Mouse (Mus musculus) hindbrain, embryonic 10.5 days (tissue): ENCODE data around the gene Hook2. TPM values are rescaled to one million over a fixed set of nuclear protein-coding genes. Genes with fewer than 3 reads are reported as not detected.

ENCODE experiments used
- DNase-seq: peaks from one replicate; pipeline ENCODE4 v3.0.0-alpha.2; 2017; ENCODE audit warnings: low spot score
- H3K27ac ChIP-seq: fragments of 300-500 bp; sonication (generic); 2 replicates; pipeline ENCODE4 v1.5.1; 2016; ENCODE audit warnings: mild to moderate bottlenecking, moderate library complexity
- H3K27me3 ChIP-seq: fragments of 300-500 bp; sonication (generic); 2 replicates; pipeline ENCODE4 v1.6.1; 2016; ENCODE audit warnings: mild to moderate bottlenecking; ENCODE audit not compliant: poor library complexity, insufficient read depth, severe bottlenecking
- H3K36me3 ChIP-seq: fragments of 300-500 bp; sonication (generic); 2 replicates; pipeline ENCODE4 v1.6.1; 2016; ENCODE audit warnings: mild to moderate bottlenecking, moderate library complexity
- H3K4me1 ChIP-seq: fragments of 300-500 bp; sonication (generic); replicated peaks from 2 replicates; pipeline ENCODE4 v1.6.1; 2016; ENCODE audit warnings: mild to moderate bottlenecking
- H3K4me3 ChIP-seq: fragments of 300-500 bp; sonication (generic); 2 replicates; pipeline ENCODE4 v1.5.1; 2016; ENCODE audit warnings: mild to moderate bottlenecking, moderate library complexity
- H3K9me3 ChIP-seq: fragments of 300-500 bp; sonication (generic); 2 replicates; pipeline ENCODE4 v1.6.1; 2016; ENCODE audit warnings: mild to moderate bottlenecking, moderate library complexity
- WGBS: fragments of 180-500 bp; shearing (Covaris S2); methylation state at CpG from one replicate; pipeline ENCODE4 v1.1.7; 2016; 5-methylcytosine and 5-hydroxymethylcytosine counted together
- polyA plus RNA-seq: library from polyadenylated mRNA; unstranded; fragments of >200 nt; fragmentation: Nextera tagmentation; extraction: Ambion mirVana; gene quantifications from 2 replicates; pipeline ENCODE4 v1.2.1, GENCODE M21; 2016

Gene Hook2
- polyA plus RNA-seq = 14.5 and 16.8 TPM in 2 replicates

- peak within 1 kb of the TSS; percentile 89 for H3K27ac ChIP-seq
- WGBS = under 1% methylated on average over 28 of the region's 28 CpGs
- H3K4me3 ChIP-seq = peak within 1 kb of the TSS; percentile 66
- no peaks in the 10 kb centered on the region for H3K9me3 ChIP-seq
- peak; percentile 98 for DNase-seq
- peaks cover 37% of the 10 kb centered on the region for H3K4me1 ChIP-seq
- H3K36me3 ChIP-seq = no peaks in the 10 kb centered on the region
- H3K27me3 ChIP-seq = peaks cover 61% of the 10 kb centered on the region
Measured at GRCm38 (mm10) chr8:84990349-84990748, at the start of gene Hook2. Gene Hook2, plus strand, starts transcription at chr8:84990603.

- DNase-seq = no peak
- Histone ChIP-seq H3K4me1 (peaks cover 32% of the 10 kb centered on the region), H3K27ac (no peak overlapping the region), H3K36me3 (no peaks in the 10 kb centered on the region), H3K27me3 (peaks cover 79% of the 10 kb centered on the region), H3K9me3 (no peaks in the 10 kb centered on the region), H3K4me3 (no peak overlapping the region)
- WGBS = 23% methylated on average over 4 of the region's 4 CpGs
Measured at GRCm38 (mm10) chr8:84943699-84944098, 46.7 kb upstream of the Hook2 start.

- 3% methylated on average over 26 of the region's 26 CpGs for WGBS
- no peaks in the 10 kb centered on the region for H3K9me3 ChIP-seq
- peaks cover 32% of the 10 kb centered on the region for H3K4me1 ChIP-seq
- peak overlapping the region; percentile 73 for H3K4me3 ChIP-seq
- H3K27me3 ChIP-seq = peaks cover 81% of the 10 kb centered on the region
- no peaks in the 10 kb centered on the region for H3K36me3 ChIP-seq
- peak; percentile 73 for DNase-seq
- no peak overlapping the region for H3K27ac ChIP-seq
Measured at GRCm38 (mm10) chr8:84944478-84945160, 45.8 kb upstream of the Hook2 start.

- peaks cover 83% of the 10 kb centered on the region for H3K27me3 ChIP-seq
- H3K36me3 ChIP-seq = no peaks in the 10 kb centered on the region
- H3K27ac ChIP-seq = no peak overlapping the region
- peaks cover 32% of the 10 kb centered on the region for H3K4me1 ChIP-seq
- DNase-seq = no peak
- no peaks in the 10 kb centered on the region for H3K9me3 ChIP-seq
- H3K4me3 ChIP-seq = peak overlapping the region; percentile 73
- WGBS = 4% methylated on average over 11 of the region's 11 CpGs
Measured at GRCm38 (mm10) chr8:84945235-84945632, 45.2 kb upstream of the Hook2 start.

GRCm38 (mm10) chr8:84945633-84946527 lies 44.5 kb upstream of the Hook2 start:
- WGBS = under 1% methylated on average over 62 of the region's 67 CpGs
- Histone ChIP-seq H3K4me1 (peaks cover 32% of the 10 kb centered on the region), H3K27ac (peak overlapping the region; percentile 77), H3K4me3 (peak overlapping the region; percentile 73), H3K36me3 (no peaks in the 10 kb centered on the region), H3K27me3 (peaks cover 89% of the 10 kb centered on the region), H3K9me3 (no peaks in the 10 kb centered on the region)
- DNase-seq = peak; percentile 64

GRCm38 (mm10) chr8:84946528-84947240 lies 43.7 kb upstream of the Hook2 start, which contains the start of gene Rtbdn:
Gene Rtbdn, plus strand, starts transcription at chr8:84946991.
- H3K4me3 ChIP-seq = peak within 1 kb of the TSS; percentile 73
- DNase-seq = peak; percentile 54
- peaks cover 94% of the 10 kb centered on the region for H3K27me3 ChIP-seq
- no peaks in the 10 kb centered on the region for H3K36me3 ChIP-seq
- no peaks in the 10 kb centered on the region for H3K9me3 ChIP-seq
- H3K27ac ChIP-seq = peak within 1 kb of the TSS; percentile 77
- WGBS = 8% methylated on average over 17 of the region's 17 CpGs
- peaks cover 32% of the 10 kb centered on the region for H3K4me1 ChIP-seq

- Histone ChIP-seq H3K36me3 (no peaks in the 10 kb centered on the region), H3K4me3 (no peak overlapping the region), H3K9me3 (no peaks in the 10 kb centered on the region), H3K27me3 (peaks cover 94% of the 10 kb centered on the region), H3K4me1 (peaks cover 32% of the 10 kb centered on the region), H3K27ac (no peak overlapping the region)
- peak; percentile 53 for DNase-seq
- 16% methylated on average over 9 of the region's 9 CpGs for WGBS
Measured at GRCm38 (mm10) chr8:84947241-84947545, 43.2 kb upstream of the Hook2 start.

- Histone ChIP-seq H3K27ac (no peak overlapping the region), H3K4me1 (peaks cover 29% of the 10 kb centered on the region), H3K9me3 (no peaks in the 10 kb centered on the region), H3K4me3 (no peak overlapping the region), H3K27me3 (peaks cover 86% of the 10 kb centered on the region), H3K36me3 (no peaks in the 10 kb centered on the region)
- DNase-seq = no peak
- WGBS = 22% methylated on average over 12 of the region's 12 CpGs
Measured at GRCm38 (mm10) chr8:84949753-84950152, 40.6 kb upstream of the Hook2 start.

GRCm38 (mm10) chr8:84952612-84953255 lies 37.7 kb upstream of the Hook2 start:
- H3K27ac ChIP-seq = no peak overlapping the region
- H3K4me1 ChIP-seq = peaks cover 8% of the 10 kb centered on the region
- peaks cover 58% of the 10 kb centered on the region for H3K27me3 ChIP-seq
- peaks cover 20% of the 10 kb centered on the region for H3K36me3 ChIP-seq
- H3K4me3 ChIP-seq = 0 out of 2 replicates have a peak overlapping the region, but pooled peaks have one; percentile 11
- 9% methylated on average over 18 of the region's 18 CpGs for WGBS
- no peak for DNase-seq
- no peaks in the 10 kb centered on the region for H3K9me3 ChIP-seq

GRCm38 (mm10) chr8:84956768-84957167 lies 33.6 kb upstream of the Hook2 start:
- no peaks in the 10 kb centered on the region for H3K9me3 ChIP-seq
- H3K27me3 ChIP-seq = peaks cover 18% of the 10 kb centered on the region
- WGBS = 49% methylated on average over 2 of the region's 2 CpGs
- peaks cover 8% of the 10 kb centered on the region for H3K4me1 ChIP-seq
- H3K27ac ChIP-seq = no peak overlapping the region
- DNase-seq = peak; percentile 73
- H3K4me3 ChIP-seq = no peak overlapping the region
- H3K36me3 ChIP-seq = peaks cover 58% of the 10 kb centered on the region

- peaks cover 78% of the 10 kb centered on the region for H3K36me3 ChIP-seq
- no peak overlapping the region for H3K4me3 ChIP-seq
- 89% methylated on average over 7 of the region's 7 CpGs for WGBS
- H3K4me1 ChIP-seq = peaks cover 1% of the 10 kb centered on the region
- no peaks in the 10 kb centered on the region for H3K27me3 ChIP-seq
- no peak for DNase-seq
- H3K27ac ChIP-seq = no peak overlapping the region
- H3K9me3 ChIP-seq = no peaks in the 10 kb centered on the region
Measured at GRCm38 (mm10) chr8:84959811-84960210, 30.6 kb upstream of the Hook2 start.

GRCm38 (mm10) chr8:84963952-84964351 lies 26.5 kb upstream of the Hook2 start:
- 88% methylated on average over 4 of the region's 4 CpGs for WGBS
- Histone ChIP-seq H3K4me3 (peak overlapping the region; percentile 0; the same call in 1 of the 2 replicates), H3K36me3 (peaks cover 46% of the 10 kb centered on the region), H3K27me3 (no peaks in the 10 kb centered on the region), H3K27ac (no peak overlapping the region), H3K9me3 (no peaks in the 10 kb centered on the region), H3K4me1 (peaks cover 36% of the 10 kb centered on the region)
- DNase-seq = no peak
